Mouse (Mus musculus): ENCODE results near the gene Mvb12b.

GRCm38 (mm10) chr2:33871181-33871520, 16.6 kb downstream of the Mvb12b start:
- TF ChIP-seq MYOG (IDR thresholded peaks at IDR 0.05; ENCODE audit: control insufficient read depth, extremely low read depth, insufficient read length) (no peak), CTCF (IDR thresholded peaks at IDR 0.05; ENCODE audit: control insufficient read depth, insufficient read depth, insufficient read length) (no peak), USF1 (IDR thresholded peaks at IDR 0.05; ENCODE audit: low read depth) (no peak), CEBPB (IDR thresholded peaks at IDR 0.05; ENCODE audit: low read depth) (no peak), FOSL1 (IDR thresholded peaks at IDR 0.05; ENCODE audit: insufficient read depth, low read length, poor library complexity, severe bottlenecking) (no peak)
